Mouse (Mus musculus): Measurements from ENCODE around the gene Lypd4.

GRCm38 (mm10) chr7:24850162-24850561 is 19.6 kb downstream of the Lypd4 start:
- TF ChIP-seq CTCF (IDR thresholded peaks at IDR 0.05; ENCODE audit: borderline replicate concordance, control insufficient read depth, extremely low read depth, insufficient read depth, low read length, poor library complexity) (no peak), POLR2A (IDR thresholded peaks at IDR 0.05; ENCODE audit: control insufficient read depth, extremely low read depth, insufficient read depth, low read length, poor library complexity) (no peak)

Data from thymus, adult 2 months (tissue).